Mouse (Mus musculus): Measurements from ENCODE around the gene Foxf2. TPM values are rescaled to one million over a fixed set of nuclear protein-coding genes. Genes with fewer than 3 reads are reported as not detected.

The Foxf2 gene
- not detected in 2 replicates for polyA plus RNA-seq (2012)

DNA sequence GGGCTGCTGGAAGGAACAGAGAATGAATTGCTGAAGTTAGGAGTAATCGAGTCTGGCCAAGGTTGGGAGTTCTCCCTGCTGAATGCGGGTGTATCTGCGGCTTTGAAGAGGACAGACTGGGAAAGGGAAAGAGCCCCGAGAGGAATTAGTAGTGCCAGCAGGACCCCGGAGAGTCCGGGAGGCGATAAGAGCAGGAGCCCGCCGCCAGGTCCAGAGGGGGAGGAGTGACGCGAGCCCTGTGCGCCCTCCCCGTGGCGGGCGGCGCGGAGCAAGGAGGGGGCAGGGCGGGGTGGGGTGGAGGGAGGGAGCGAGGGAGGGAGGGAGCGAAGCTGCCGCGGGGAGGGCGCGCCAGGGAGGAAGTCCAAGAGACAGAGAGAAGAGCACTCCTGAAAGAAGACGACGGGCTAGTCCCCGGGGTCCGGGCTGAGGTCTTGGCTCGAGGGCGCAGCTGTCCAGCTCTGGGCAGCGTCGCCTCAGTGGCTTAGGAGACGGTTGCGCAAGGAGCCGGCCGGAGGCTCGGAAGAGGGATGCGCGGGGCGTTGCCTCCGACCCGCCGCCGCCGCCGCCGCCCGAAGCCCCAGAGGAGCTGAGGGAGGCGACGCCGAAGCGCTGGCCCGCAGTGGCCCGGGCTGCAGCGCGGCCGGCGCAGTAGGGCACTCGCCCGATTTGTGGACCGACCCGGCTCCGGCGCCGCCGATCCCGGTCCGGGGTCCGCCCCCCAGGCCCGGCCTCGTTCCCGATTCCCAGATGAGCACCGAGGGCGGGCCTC, at the start of gene Foxf2:
Foxf2 (plus strand) TSS at position 484 of the 769 bp plus-strand sequence.
- no peak for TF ChIP-seq GATA1 (IDR thresholded peaks at IDR 0.05; ENCODE audit: low read length)

DNA sequence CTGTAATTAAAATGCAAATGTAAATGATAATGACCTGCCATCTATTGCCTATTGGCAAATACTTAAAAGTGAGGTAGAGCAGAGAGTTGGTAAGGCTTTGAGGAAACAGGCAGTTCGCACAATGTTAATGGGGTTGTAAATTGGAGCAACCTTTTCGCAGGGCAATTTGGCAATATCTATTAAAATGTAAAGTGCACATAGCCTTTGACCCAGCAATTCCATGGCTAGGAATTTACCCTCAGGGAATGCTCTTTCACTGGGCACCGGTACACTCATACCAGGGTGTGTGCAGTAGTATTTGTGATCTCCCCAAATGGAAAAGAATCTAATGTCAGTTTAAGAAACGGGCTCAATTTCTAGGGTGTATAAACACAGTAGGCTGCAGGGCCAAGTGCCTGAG, 48.9 kb upstream of the Foxf2 start:
- no peak for TF ChIP-seq GATA1 (IDR thresholded peaks at IDR 0.05; ENCODE audit: low read length)

DNA sequence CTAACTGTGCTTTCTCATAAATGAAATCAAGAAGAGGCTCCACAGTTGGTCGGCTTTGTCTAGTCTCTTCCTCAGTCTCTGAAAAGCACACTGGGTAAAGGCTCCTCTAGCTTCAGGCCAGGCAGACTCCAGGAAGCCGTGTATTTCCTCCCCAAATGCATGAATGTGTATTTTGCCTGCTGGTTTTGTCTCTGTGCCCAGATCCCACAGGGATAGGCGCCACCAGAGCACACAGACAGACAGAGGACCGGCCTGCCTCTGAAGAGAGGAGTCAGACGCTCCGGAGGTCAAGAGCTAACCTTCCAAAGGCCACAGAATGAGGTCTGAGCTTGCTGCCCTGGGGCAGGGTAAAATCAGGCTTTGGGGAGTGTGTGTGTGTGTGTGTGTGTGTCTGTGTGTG, 48.0 kb upstream of the Foxf2 start:
- no peak for TF ChIP-seq GATA1 (IDR thresholded peaks at IDR 0.05; ENCODE audit: low read length)

DNA sequence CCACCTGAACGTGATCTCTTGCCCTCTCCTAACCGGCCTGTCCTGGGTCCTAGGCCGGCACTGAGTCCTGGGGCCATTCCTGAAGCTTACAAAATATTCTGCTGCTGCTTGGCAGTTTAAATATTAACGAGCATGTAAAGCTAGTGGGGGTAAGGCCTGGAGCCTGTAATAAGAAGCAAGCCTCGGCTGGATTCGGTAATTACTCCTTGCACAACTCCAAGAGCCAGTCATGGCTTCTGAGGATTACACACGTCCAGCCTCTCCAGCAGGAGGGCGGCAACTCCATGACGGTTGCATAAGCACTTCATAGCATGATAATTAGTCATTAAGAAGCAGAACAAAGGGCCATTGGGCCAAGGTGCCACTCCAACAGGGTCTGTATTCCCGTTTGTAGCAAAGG, 47.2 kb upstream of the Foxf2 start:
- no peak for TF ChIP-seq GATA1 (IDR thresholded peaks at IDR 0.05; ENCODE audit: low read length)

DNA sequence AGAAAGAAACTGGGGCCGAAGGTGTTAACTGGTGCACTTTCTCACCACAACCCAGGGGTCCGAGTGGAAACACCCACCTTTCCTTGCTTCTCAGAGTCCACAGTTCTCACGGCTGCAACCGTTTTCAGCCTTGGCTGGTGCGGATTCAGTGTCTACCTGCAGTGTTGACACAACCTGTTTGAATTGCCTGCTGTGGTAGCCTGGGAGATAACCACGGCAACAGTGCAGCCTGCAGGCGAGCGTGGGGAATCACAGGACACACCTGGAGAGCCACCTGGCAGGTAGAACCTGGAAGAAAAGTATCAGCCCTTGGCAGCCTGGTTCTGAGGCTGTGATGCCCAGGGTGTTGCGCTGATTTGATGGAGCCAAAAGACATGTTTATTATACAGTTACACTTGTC, 45.8 kb upstream of the Foxf2 start:
- TF ChIP-seq GATA1 (IDR thresholded peaks at IDR 0.05; ENCODE audit: low read length), result no peak

DNA sequence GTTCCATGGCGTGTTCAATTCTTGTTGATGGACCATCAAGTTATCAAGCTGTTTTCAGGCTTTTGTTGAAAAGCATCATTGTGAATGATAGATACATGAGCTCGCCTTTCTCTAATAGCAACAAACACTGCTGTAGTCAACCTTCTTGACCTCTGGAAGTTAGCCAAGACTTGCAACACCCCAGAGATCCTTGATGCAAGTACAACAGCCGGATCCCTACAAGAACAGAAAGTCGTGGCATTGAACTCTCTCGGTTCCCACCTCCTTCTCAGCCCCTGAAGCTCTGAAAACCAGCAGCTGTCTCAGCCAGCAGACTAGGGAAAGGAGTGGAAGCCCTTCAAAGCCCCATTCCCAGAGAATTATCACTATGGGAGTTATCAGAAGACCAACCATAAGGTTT, 38.3 kb upstream of the Foxf2 start:
- no peak for TF ChIP-seq GATA1 (IDR thresholded peaks at IDR 0.05; ENCODE audit: low read length)

DNA sequence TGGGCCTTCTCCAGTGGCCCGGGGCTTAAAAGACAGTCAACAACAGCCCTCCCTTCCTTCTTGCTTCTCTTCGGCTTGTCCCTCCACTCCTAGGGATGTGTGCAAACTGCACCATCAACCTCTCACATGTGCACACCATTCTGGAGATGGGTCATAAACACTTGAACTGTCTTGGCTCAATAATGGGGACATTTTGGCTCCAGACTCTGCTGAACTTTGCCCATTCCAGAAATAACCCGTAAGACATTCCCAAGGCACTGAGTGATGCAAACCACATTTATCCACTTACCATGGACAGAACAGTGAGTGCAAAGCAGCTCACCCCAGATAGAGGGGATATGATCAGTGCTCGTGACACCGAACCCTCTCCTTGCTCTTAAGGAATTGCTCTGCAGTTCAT, 26.0 kb upstream of the Foxf2 start:
- no peak for TF ChIP-seq GATA1 (IDR thresholded peaks at IDR 0.05; ENCODE audit: low read length)

DNA sequence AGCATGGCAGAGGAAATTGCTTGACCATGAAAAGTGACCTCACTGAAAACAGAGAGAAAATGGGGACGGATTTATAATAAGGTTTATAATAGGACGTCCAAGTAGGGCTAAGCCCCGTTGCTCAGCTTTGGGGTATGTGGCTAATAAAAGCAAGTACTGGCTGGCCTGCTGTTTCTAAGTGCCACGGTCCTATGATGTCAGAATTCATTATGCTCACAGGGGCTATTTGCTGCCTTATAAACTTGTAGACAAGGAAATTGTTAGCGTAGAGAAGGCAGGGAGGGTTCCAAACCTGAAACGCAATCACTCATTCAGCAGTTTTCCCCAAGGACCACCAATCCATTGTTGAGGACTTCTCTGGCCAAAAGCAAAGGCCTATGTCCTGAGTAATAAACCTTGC, 21.7 kb upstream of the Foxf2 start:
- TF ChIP-seq GATA1 (IDR thresholded peaks at IDR 0.05; ENCODE audit: low read length), result no peak

DNA sequence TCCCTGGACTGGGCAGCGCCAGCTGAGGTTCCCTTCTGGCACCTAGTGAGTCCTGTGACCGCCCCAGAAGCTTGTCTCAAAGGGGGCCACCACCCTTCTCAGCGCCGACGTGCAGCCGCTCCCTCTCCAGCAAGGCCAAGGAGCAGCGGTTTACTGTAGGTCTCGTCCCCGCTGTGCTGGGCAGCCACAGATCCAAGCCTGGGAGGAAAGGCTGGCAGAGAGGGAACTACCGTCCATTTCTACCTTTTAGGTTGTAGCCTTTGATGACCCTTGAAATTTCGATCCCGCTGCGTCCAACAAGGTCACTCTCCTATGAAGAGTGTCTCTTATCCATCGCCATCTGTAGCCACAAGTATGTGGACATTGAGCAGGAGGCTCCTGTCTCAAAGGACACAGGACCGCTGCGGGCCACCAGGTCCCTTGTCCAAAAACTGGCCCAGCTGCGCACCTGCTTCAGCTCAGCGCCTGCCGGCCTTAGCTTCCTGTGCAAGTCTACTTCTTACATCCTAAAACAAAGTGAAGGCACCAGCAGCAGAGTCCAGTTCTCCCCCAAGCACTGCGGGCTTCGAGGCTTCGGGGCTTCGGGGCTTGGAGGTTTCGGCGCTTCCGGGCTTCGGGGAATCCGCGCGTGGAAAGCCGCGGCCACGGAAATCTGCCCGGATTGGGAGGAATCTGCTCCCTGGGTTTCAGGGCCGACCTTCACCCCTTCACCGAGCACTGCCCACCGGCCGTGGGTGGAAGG, 10.7 kb upstream of the Foxf2 start:
- no peak for TF ChIP-seq GATA1 (IDR thresholded peaks at IDR 0.05; ENCODE audit: low read length)

DNA sequence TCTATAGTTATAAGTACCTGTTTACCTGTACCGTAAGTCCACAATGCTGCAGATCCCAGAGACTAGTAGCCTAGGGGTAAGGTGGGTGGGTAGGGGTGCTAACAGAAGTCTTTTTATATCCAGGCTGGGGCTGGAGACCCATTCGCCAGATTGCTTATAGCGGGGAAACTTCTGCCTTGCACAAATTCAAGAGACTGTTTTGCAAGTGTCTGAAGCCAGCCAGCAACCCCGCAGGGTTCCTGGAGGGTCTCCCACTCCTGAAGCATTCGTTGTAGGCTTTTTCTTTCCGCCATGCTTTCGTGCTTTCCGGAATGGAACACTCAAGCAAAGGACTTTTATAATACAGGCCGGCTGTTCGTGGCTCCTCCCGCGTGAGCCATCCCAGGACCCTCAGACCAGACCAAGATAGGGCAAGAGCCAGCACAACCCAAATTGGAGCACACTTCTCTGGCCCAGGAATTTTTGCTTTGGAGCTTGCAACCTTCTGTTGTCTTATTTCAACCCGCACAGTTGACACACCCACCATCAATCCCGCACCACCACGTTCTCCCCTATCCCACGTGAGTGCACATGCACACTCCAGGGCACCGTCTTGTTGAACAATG, 10.0 kb upstream of the Foxf2 start:
- no peak for TF ChIP-seq GATA1 (IDR thresholded peaks at IDR 0.05; ENCODE audit: low read length)

DNA sequence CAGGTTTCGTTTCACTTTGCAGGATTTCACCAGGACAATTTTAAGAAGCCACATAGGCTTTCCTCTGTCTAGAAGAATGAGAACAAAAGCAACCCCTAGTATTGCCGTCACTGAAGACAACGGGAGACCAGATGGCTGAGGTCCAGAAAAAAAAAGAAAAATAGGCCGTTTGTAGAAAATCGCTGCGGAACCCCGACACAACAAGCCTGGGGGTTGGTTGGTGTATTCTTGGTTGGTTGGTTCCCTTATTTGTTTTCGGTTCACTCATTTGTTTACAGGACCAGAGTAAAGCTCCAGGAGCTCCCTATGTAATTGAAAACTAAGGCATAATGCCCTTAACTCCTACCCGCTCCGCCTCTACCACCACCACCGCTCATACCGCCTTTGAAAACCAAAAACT, 7.6 kb upstream of the Foxf2 start:
- TF ChIP-seq GATA1 (IDR thresholded peaks at IDR 0.05; ENCODE audit: low read length), result no peak

DNA sequence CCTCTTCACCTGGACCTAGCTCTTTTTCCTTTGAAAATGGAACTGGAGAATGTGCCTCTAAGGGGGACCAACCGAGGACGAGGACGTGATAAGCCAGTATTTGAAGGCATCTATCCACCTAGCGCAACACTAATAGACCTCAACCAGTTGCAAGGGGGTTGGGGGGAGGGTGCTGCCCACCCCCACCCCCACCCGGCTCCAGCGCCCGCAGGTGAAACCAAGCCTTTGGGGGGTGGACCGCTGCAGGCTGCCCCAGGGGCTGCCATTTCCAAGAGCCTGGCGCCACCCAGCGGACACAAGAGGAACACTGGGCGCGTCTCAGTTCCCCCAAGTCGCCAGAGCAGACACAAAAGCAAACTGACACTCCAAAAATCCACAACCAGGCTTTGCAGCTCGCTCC, 7.2 kb upstream of the Foxf2 start:
- no peak for TF ChIP-seq GATA1 (IDR thresholded peaks at IDR 0.05; ENCODE audit: low read length)

DNA sequence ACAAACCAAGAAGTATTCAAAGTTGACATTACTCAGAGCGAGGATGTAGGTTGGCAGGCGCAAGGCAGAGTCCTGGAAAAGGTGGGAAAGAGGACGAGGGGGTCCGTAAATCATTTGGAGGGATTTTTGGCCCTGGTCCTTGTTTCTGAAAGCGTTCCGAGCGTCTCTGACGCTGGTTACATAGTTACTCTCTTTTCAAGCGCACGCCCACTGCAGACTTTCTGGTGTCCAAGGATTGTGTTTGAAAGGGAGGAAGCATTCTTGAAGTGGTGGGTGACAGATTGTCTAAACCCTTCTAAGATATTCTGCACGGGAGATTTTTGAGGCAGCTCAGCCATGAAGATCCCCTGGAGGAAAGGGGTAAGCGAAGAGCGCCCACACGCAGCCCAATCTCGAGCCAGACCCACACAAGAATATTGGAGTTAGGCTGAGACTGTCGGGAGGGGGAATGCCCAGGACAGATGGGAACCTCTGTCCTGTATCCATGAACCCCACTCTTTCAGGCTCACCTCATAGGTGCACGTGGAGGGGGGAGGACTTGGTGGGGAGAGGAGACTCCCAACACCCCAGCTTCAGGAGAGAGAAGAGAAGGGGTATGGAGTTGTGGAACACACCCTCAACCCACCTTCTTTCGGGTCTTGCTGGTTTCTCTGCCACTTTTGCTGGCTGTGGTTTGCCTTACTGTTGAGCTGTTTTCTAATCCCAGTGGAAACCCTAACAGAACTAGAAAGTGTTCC, 6.5 kb upstream of the Foxf2 start:
- no peak for TF ChIP-seq GATA1 (IDR thresholded peaks at IDR 0.05; ENCODE audit: low read length)

DNA sequence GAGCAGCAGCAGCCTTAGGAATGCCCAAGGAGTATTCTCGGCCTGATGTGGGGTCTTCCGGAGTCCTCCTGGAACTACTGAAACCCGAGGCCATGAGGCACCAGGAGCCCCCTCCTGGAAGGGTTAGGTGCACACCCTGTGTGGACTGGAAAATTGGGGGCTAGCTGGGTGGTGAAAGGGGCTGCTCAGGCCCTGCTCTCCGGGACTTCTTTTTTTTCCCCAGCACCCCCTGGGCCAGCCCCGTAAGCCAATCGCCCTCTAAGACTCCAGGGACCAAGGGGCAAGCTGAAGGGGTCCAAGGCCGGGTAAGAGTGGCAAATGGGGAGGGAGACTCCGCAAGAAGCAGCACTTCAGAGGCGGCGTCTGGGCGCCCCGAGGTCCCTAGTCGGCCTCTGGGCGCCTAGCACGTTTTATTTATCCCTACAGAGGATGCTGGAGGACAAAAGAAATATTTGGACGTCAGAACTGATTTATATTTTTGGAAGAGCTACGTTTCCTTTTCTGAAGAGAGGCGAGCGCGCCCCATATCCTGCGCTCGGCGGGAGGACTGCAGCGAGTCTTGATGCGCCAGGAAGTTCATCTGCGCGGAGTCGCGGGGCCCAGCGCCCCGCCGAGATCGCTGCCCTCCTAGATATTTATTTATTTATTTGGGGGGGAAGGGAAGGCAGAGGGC, 5.7 kb upstream of the Foxf2 start:
- no peak for TF ChIP-seq GATA1 (IDR thresholded peaks at IDR 0.05; ENCODE audit: low read length)

DNA sequence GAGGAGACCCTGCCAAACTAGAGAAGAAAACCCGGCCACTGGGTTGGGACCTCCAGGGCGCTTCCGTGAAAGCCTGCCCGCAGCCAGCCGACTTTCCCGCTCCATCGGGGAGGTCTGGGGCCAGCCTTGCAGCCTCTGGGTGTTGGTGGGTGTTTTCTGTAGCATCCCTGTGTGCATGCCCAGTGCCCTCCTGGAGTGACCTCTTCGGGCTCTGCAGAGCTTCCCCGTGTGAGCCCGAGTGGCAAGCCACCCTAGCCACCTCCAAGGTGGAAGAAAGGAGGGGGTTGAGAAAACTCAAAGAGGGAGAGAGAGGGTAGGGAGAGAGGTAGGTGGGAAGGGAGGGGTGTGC, 5.1 kb upstream of the Foxf2 start:
- TF ChIP-seq GATA1 (IDR thresholded peaks at IDR 0.05; ENCODE audit: low read length), result no peak

Measured in G1E-ER4 (cell line).